In the genomic region with DNA sequence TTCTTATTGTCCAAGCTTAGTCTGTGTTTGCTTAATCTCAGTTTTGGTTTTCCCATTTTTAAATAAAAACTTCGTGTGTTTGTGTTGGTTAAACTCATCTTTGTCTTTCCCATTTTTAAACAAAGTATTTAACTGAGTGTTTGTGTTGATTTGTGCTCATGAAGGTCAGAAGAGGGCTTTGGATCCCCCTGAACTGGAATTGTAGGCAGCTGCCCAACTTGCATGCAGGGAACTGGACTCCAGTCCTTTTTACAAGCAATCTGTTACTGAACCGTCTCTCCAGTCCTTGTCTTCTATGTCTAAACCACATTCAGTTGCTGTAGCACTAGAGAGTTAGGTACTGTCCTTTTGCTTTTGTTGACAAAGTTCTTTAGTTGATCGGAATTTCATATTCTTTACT, we compare ENCODE assay signal across 27 mouse cellular contexts. TPM values are rescaled to one million over a fixed set of nuclear protein-coding genes. Genes with fewer than 3 reads are reported as not detected.
DNase-seq lines count a peak whose midpoint lies in the region; ATAC-seq and TF ChIP-seq lines count a peak whose summit lies in the region.
"Had no signal": no experiment of that assay in that cellular context is flagged by ENCODE, and none has a peak within 500 bp of the region (broad histone marks: within the 10 kb centered on the region; RNA-seq: fewer than 3 reads in every experiment).

No protein-coding gene starts in this region.

- H3K27ac ChIP-seq in lung, embryonic 14.5 days (ENCODE audit: low read depth): no peak overlapping the region
- H3K27ac ChIP-seq: embryonic facial prominence, embryonic 10.5 days; embryonic facial prominence, embryonic 13.5 days; forebrain, embryonic 12.5 days; forebrain, embryonic 15.5 days; heart, embryonic 15.5 days; hindbrain, embryonic 10.5 days; hindbrain, embryonic 13.5 days; intestine, embryonic 15.5 days had no signal

- no peaks in the 10 kb centered on the region for H3K4me1 ChIP-seq in lung, embryonic 14.5 days (ENCODE audit: insufficient read depth)
- H3K4me1 ChIP-seq: embryonic facial prominence, embryonic 10.5 days; embryonic facial prominence, embryonic 13.5 days; forebrain, embryonic 12.5 days; heart, embryonic 12.5 days; heart, embryonic 15.5 days; hindbrain, embryonic 10.5 days; hindbrain, embryonic 13.5 days; intestine, embryonic 15.5 days had no signal

- TF ChIP-seq POLR2A in brain, embryonic 14.5 days (IDR thresholded peaks at IDR 0.05; ENCODE audit: borderline replicate concordance, extremely low read depth, insufficient read depth, insufficient read length, poor library complexity, severe bottlenecking): no peak

- H3K36me3 ChIP-seq in lung, embryonic 14.5 days (ENCODE audit: insufficient read depth): no peaks in the 10 kb centered on the region
- H3K36me3 ChIP-seq: embryonic facial prominence, embryonic 10.5 days; embryonic facial prominence, embryonic 13.5 days; forebrain, embryonic 12.5 days; forebrain, embryonic 15.5 days; heart, embryonic 12.5 days; heart, embryonic 15.5 days; hindbrain, embryonic 10.5 days; hindbrain, embryonic 13.5 days; intestine, embryonic 15.5 days had no signal

- ATAC-seq in lung, embryonic 14.5 days (ENCODE audit: insufficient read depth): peak; percentile 70
- ATAC-seq: CD4-positive, CD25-positive, alpha-beta regulatory T cell, adult 4 months; forebrain, embryonic 15.5 days; hindbrain, embryonic 16.5 days; intestine, embryonic 15.5 days had no signal

- H3K9ac ChIP-seq in lung, embryonic 14.5 days: no peak overlapping the region
- H3K9ac ChIP-seq: embryonic facial prominence, embryonic 13.5 days; forebrain, embryonic 12.5 days; forebrain, embryonic 15.5 days; heart, embryonic 12.5 days; heart, embryonic 15.5 days; hindbrain, embryonic 13.5 days; intestine, embryonic 15.5 days had no signal

- peak; percentile 76 to 78 for DNase-seq in cerebellum, postnatal 10 days
- DNase-seq in cerebellum, postnatal 36 days: no peak
- peak; percentile 74 for DNase-seq in lung, embryonic 14.5 days
- DNase-seq in lung, postnatal 36 days: no peak
- peak; percentile 53 for DNase-seq in brain, adult 2 months (ENCODE audit: low read depth, low spot score)
- peak; percentile 35 for DNase-seq in brain, embryonic 14.5 days (ENCODE audit: low read depth)
- DNase-seq: adrenal gland, adult 8-10 months; adrenal gland, postnatal 25 days; embryo, embryonic 11 days; gastrocnemius, postnatal 25 days; heart, adult 18-20 months; heart, postnatal 10 days; heart, postnatal 36 days; kidney, adult 11 months had no signal

- no peak overlapping the region for H3K4me3 ChIP-seq in lung, embryonic 14.5 days (ENCODE audit: low read depth, low read length)
- H3K4me3 ChIP-seq: embryonic facial prominence, embryonic 10.5 days; embryonic facial prominence, embryonic 13.5 days; erythroblast, embryonic 14.5 days; forebrain, embryonic 12.5 days; forebrain, embryonic 15.5 days; heart, embryonic 12.5 days; heart, embryonic 15.5 days; hindbrain, embryonic 10.5 days; hindbrain, embryonic 13.5 days; intestine, embryonic 15.5 days had no signal

- TF ChIP-seq CTCF in lung, embryonic 14.5 days (IDR thresholded peaks at IDR 0.05; ENCODE audit: low read depth): no peak
- TF ChIP-seq CTCF in brain, embryonic 14.5 days (IDR thresholded peaks at IDR 0.05; ENCODE audit: borderline replicate concordance, extremely low read depth, insufficient read depth, insufficient read length): no peak

- WGBS in lung, embryonic 14.5 days: 40% methylated on average over 3 of the region's 3 CpGs

- no peaks in the 10 kb centered on the region for H3K27me3 ChIP-seq in lung, embryonic 14.5 days (ENCODE audit: insufficient read depth, low read length)
- H3K27me3 ChIP-seq: embryonic facial prominence, embryonic 13.5 days; forebrain, embryonic 12.5 days; forebrain, embryonic 15.5 days; heart, embryonic 12.5 days; heart, embryonic 15.5 days; hindbrain, embryonic 13.5 days; intestine, embryonic 15.5 days had no signal

- H3K9me3 ChIP-seq in lung, embryonic 14.5 days (ENCODE audit: low read depth, low read length): no peaks in the 10 kb centered on the region
- H3K9me3 ChIP-seq: embryonic facial prominence, embryonic 10.5 days; embryonic facial prominence, embryonic 13.5 days; forebrain, embryonic 12.5 days; forebrain, embryonic 15.5 days; heart, embryonic 15.5 days; hindbrain, embryonic 10.5 days; hindbrain, embryonic 13.5 days; intestine, embryonic 15.5 days had no signal

- no peak overlapping the region for H3K4me2 ChIP-seq in lung, embryonic 14.5 days
- H3K4me2 ChIP-seq: embryonic facial prominence, embryonic 13.5 days; forebrain, embryonic 12.5 days; forebrain, embryonic 15.5 days; heart, embryonic 12.5 days; heart, embryonic 15.5 days; hindbrain, embryonic 13.5 days; intestine, embryonic 15.5 days had no signal

RNA-seq across cellular contexts. Expression of a gene that starts 41.3 kb away (rescaled TPM):
- polyA plus RNA-seq in lung, embryonic 14.5 days (2014; fragmentation: Nextera tagmentation; extraction: Ambion mirVana): 0.16 TPM in 2 replicates
- 16.8 and 21.1 TPM in 2 replicates for polyA plus RNA-seq in brain, embryonic 14.5 days (2012; rRNA removed)
- polyA plus RNA-seq: C2C12; erythroblast, embryonic 14.5 days had no signal

Comparison
In these comparisons a context has a peak if more than half of its experiments do, and no peak if none do; other contexts are left out.
1. DNase-seq: peak in cerebellum, postnatal 10 days (2 of 2), lung, embryonic 14.5 days (single experiment), brain, adult 2 months (single experiment) and brain, embryonic 14.5 days (single experiment); none in cerebellum, postnatal 36 days (0 of 2) and lung, postnatal 36 days (single experiment).
2. RNA of a gene that starts 41.3 kb away (polyA plus RNA-seq): 16.8 to 21.1 TPM in brain, embryonic 14.5 days; 0.16 TPM in lung, embryonic 14.5 days; every median in the first group is over 10 times any median in the second.